Mouse (Mus musculus) forebrain, postnatal 0 days (tissue): ENCODE results near the gene Dapk3. TPM values are rescaled to one million over a fixed set of nuclear protein-coding genes. Genes with fewer than 3 reads are reported as not detected.

ENCODE experiments used
- ATAC-seq: fragments of 200-750 bp; cut with Nextera tagmentation; 2 replicates; pipeline ENCODE4 v1.8.0; 2017; ENCODE audit warnings: mild to moderate bottlenecking, moderate library complexity
- DNase-seq: peaks from one replicate; pipeline ENCODE4 v3.0.0-alpha.2; 2015
- H3K27ac ChIP-seq: fragments of 300-500 bp; sonication (generic); 2 replicates; pipeline ENCODE4 v1.5.1; 2014; ENCODE audit warnings: low read depth, mild to moderate bottlenecking, antibody characterized with exemption, low read length, moderate library complexity, mixed read lengths
- H3K27me3 ChIP-seq: fragments of 300-500 bp; sonication (generic); 2 replicates; pipeline ENCODE4 v1.6.1; 2014; ENCODE audit warnings: mild to moderate bottlenecking, low read length, mixed read lengths; ENCODE audit not compliant: insufficient read depth
- H3K36me3 ChIP-seq: fragments of 300-500 bp; sonication (generic); 2 replicates; pipeline ENCODE4 v1.6.1; 2014; ENCODE audit warnings: mild to moderate bottlenecking, moderate library complexity; ENCODE audit not compliant: insufficient read depth
- H3K4me1 ChIP-seq: fragments of 300-500 bp; sonication (generic); 2 replicates; pipeline ENCODE4 v1.6.1; 2014; ENCODE audit warnings: antibody characterized with exemption; ENCODE audit not compliant: insufficient read depth
- H3K4me2 ChIP-seq: fragments of 300-500 bp; sonication (generic); 2 replicates; pipeline ENCODE4 v1.6.1; 2014; ENCODE audit warnings: low read depth, mild to moderate bottlenecking, moderate library complexity
- H3K4me3 ChIP-seq: fragments of 300-500 bp; sonication (generic); 2 replicates; pipeline ENCODE4 v1.5.1; 2014; ENCODE audit warnings: low read depth, low read length, mixed read lengths
- H3K9ac ChIP-seq: fragments of 300-500 bp; sonication (generic); 2 replicates; pipeline ENCODE4 v1.6.1; 2014; ENCODE audit warnings: mild to moderate bottlenecking
- H3K9me3 ChIP-seq: fragments of 300-500 bp; sonication (generic); 2 replicates; pipeline ENCODE4 v1.6.1; 2016; ENCODE audit warnings: low read length
- CTCF ChIP-seq: sonication (generic); IDR thresholded peaks from 2 replicates; pipeline ENCODE4 v1.5.1; 2016; ENCODE audit warnings: antibody characterized with exemption, control low read depth, low read depth
- WGBS: fragments of 180-500 bp; shearing (Covaris S2); extraction: QIAGEN DNeasy Blood & Tissue Kit; methylation state at CpG from one replicate; pipeline ENCODE4 v1.1.7; 2014; 5-methylcytosine and 5-hydroxymethylcytosine counted together
- polyA plus RNA-seq: library from polyadenylated mRNA; unstranded; fragments of >200 nt; fragmentation: Nextera tagmentation; extraction: Ambion mirVana; gene quantifications from 2 replicates; pipeline ENCODE4 v1.2.1, GENCODE M21; 2015
- total RNA-seq: library from RNA; depleted of rRNA; stranded (reverse); fragments of >200 nt; gene quantifications from 2 replicates; pipeline ENCODE4 v1.2.3, GENCODE M21; 2014

Dapk3 gene
- total and polyA plus RNA-seq, 2 experiments from 2014 or later: 58.1 to 64.6 TPM

DNA sequence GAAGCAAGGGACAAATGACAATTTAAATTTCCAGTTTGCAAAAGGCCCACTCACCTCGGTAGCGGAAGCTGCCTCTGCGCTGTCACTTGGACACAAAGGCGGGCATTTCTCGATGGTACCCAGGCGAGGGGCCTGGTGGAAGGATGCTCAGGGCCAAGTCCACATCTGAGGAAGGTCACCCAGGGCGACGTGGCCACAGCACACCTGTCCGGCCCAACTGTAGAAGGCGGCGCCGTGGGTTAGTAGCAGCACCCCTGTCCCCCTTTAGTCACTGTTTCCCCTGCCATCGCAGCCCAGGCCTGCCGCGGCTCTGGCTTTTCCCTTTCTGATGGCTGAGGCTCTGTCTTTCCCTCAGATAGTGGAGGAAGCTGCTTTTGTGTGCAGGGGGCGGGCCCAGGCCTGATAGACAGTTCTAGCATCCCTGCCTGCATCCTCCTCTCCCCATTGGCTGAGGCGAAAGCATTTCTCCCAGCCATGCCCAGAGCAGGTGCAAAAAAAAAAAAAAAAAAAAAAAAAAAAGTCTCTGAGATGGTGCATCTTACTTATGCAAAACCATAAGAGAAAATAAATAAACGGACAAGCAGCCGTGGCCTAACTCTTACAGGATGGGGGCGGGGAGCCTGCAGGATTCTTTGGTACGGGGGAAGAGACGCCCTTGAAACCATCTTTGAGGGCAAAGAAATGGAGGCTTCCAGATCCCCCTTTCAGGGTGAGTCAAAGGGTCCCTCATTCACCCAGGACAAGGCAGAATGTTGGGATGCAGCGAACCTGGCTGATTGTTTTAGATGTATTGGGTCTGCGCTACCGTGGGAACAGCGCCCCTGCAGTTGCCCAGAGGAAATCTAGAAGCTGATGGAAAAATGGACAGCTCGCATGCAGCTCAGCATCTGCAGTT lies 47.9 kb downstream of the Dapk3 start, which contains the start of gene Atcay:
TSS of gene Atcay (minus strand) at position 396 of the 895 bp plus-strand sequence.
- WGBS: 3% methylated on average over 27 of the region's 27 CpGs
- Histone ChIP-seq H3K27ac (peak within 1 kb of the TSS; percentile 98), H3K9me3 (no peaks in the 10 kb centered on the region), H3K36me3 (0 out of 2 replicates have a peak, but pooled peaks cover 3% of the 10 kb centered on the region), H3K4me2 (peak within 1 kb of the TSS; percentile 72), H3K9ac (peak within 1 kb of the TSS; percentile 99), H3K27me3 (no peaks in the 10 kb centered on the region), H3K4me1 (peaks cover 17% of the 10 kb centered on the region), H3K4me3 (peak within 1 kb of the TSS; percentile 78)
- peak; percentile 80 for TF ChIP-seq CTCF
- DNase-seq: peak; percentile 91
- ATAC-seq: peak; percentile 95

DNA sequence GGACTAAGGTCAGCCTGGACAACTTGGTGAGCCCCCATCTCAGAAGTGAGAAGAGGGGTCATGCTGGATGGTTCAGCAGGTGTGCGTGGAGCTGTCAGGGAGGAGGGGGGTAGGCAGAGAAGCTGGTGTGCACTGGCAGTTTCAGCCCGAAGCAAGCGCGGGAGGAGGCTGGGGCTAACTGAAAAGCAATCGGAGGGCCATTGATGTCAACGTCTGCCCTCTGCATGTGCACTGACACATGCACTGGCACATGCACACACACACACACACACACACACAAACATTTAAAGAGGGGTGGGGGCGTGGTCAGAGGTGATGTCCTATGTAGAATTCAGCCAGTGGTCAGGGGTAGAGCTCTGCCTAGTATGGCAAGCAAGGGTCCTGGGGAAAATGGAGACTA lies 48.6 kb downstream of the Dapk3 start:
- peak overlapping the region; percentile 72 for H3K4me2 ChIP-seq
- WGBS: 46% methylated on average over 7 of the region's 7 CpGs
- H3K9ac ChIP-seq: peak overlapping the region; percentile 99; the same call in 1 of the 2 replicates
- H3K4me3 ChIP-seq: peak overlapping the region; percentile 78
- peaks cover 17% of the 10 kb centered on the region for H3K4me1 ChIP-seq
- no peaks in the 10 kb centered on the region for H3K27me3 ChIP-seq
- no peak for DNase-seq
- TF ChIP-seq CTCF: no peak
- no peaks in the 10 kb centered on the region for H3K36me3 ChIP-seq
- H3K9me3 ChIP-seq: no peaks in the 10 kb centered on the region
- H3K27ac ChIP-seq: peak overlapping the region; percentile 98
- ATAC-seq: no peak

- H3K9me3 ChIP-seq: no peaks in the 10 kb centered on the region
- 15% methylated on average over 29 of the region's 29 CpGs for WGBS
- no peaks in the 10 kb centered on the region for H3K27me3 ChIP-seq
- 0 out of 2 replicates have a peak, but pooled peaks cover 2% of the 10 kb centered on the region for H3K36me3 ChIP-seq
- peak within 1 kb of the TSS; percentile 72 for H3K4me3 ChIP-seq
- peaks cover 17% of the 10 kb centered on the region for H3K4me1 ChIP-seq
- peak within 1 kb of the TSS; percentile 62 for H3K27ac ChIP-seq
- H3K4me2 ChIP-seq: peak within 1 kb of the TSS; percentile 73
- no peak for TF ChIP-seq CTCF
- DNase-seq: peak; percentile 90
- peak within 1 kb of the TSS; percentile 81 for H3K9ac ChIP-seq
- peak; percentile 72 for ATAC-seq
Measured at GRCm38 (mm10) chr10:81232580-81233225, 49.9 kb downstream of the Dapk3 start, which contains the start of gene Zfr2. Zfr2 (plus strand) TSS chr10:81233155.

DNA sequence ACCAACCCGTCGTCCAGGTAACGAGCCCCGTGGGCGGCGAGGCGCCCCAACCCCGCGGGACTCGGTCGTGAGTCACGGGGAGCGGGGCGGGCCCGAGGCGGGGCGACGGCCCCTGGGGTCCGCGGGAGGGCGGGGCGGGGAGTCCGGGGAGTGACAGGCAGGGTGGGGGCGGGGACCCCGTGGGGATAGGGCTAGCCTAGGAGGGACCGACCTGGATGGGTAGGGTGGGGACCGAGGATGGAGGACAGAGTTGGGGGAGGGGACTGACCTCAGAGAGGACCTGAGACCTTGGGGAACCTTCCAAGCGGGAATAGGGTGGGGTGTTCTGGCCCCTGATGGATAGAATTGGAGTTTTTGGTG lies 50.4 kb downstream of the Dapk3 start:
- Histone ChIP-seq H3K36me3 (0 out of 2 replicates have a peak, but pooled peaks cover 4% of the 10 kb centered on the region), H3K4me2 (peak overlapping the region; percentile 73), H3K27ac (peak overlapping the region; percentile 62), H3K9ac (peak overlapping the region; percentile 81), H3K27me3 (no peaks in the 10 kb centered on the region), H3K4me1 (peaks cover 17% of the 10 kb centered on the region), H3K9me3 (no peaks in the 10 kb centered on the region), H3K4me3 (peak overlapping the region; percentile 72)
- ATAC-seq (peak; percentile 21), DNase-seq (no peak)
- no peak for TF ChIP-seq CTCF
- WGBS: 4% methylated on average over 21 of the region's 28 CpGs

- WGBS: 81% methylated on average over 6 of the region's 6 CpGs
- H3K9me3 ChIP-seq: no peaks in the 10 kb centered on the region
- peak overlapping the region; percentile 73 for H3K4me2 ChIP-seq
- no peak overlapping the region for H3K9ac ChIP-seq
- no peak for ATAC-seq
- no peaks in the 10 kb centered on the region for H3K27me3 ChIP-seq
- no peak for TF ChIP-seq CTCF
- H3K4me1 ChIP-seq: peaks cover 7% of the 10 kb centered on the region
- 0 out of 2 replicates have a peak, but pooled peaks cover 4% of the 10 kb centered on the region for H3K36me3 ChIP-seq
- H3K27ac ChIP-seq: no peak overlapping the region
- no peak for DNase-seq
- no peak overlapping the region for H3K4me3 ChIP-seq
Measured at GRCm38 (mm10) chr10:81234206-81234605, 51.4 kb downstream of the Dapk3 start.

GRCm38 (mm10) chr10:81236471-81237268 lies 53.9 kb downstream of the Dapk3 start:
- H3K4me2 ChIP-seq: no peak overlapping the region
- H3K27me3 ChIP-seq: peaks cover 4% of the 10 kb centered on the region; the same call in 1 of the 2 replicates
- no peak overlapping the region for H3K9ac ChIP-seq
- ATAC-seq: no peak
- 0 out of 2 replicates have a peak, but pooled peaks cover 4% of the 10 kb centered on the region for H3K4me1 ChIP-seq
- no peak for TF ChIP-seq CTCF
- H3K4me3 ChIP-seq: no peak overlapping the region
- 87% methylated on average over 12 of the region's 12 CpGs for WGBS
- H3K36me3 ChIP-seq: 0 out of 2 replicates have a peak, but pooled peaks cover 4% of the 10 kb centered on the region
- no peaks in the 10 kb centered on the region for H3K9me3 ChIP-seq
- no peak overlapping the region for H3K27ac ChIP-seq
- DNase-seq: no peak
